Mouse (Mus musculus) hematopoietic multipotent progenitor cell, adult 10-12 weeks (in vitro differentiated cells): ENCODE results near the gene AC129217.1. TPM values are rescaled to one million over a fixed set of nuclear protein-coding genes. Genes with fewer than 3 reads are reported as not detected.

ENCODE experiments used
- polyA plus RNA-seq: library from polyadenylated mRNA; stranded (reverse); fragments of >175 nt; gene quantifications from 2 replicates; pipeline ENCODE4 v1.2.3, GENCODE M21; 2012; ENCODE audit warnings: low replicate concordance

Gene AC129217.1
- polyA plus RNA-seq, 1 experiment: 71.4 TPM

Other genes with a start within 250 kb of the AC129217.1 start
- gene Slc22a8, start 238.5 kb upstream of the AC129217.1 start, polyA plus RNA-seq: not detected in 2 replicates
- not detected in 2 replicates for gene Slc22a6, start 211.7 kb upstream of the AC129217.1 start, polyA plus RNA-seq
- gene Chrm1, start 166.0 kb upstream of the AC129217.1 start, polyA plus RNA-seq: not detected in 2 replicates
- gene Slc3a2, start 106.4 kb upstream of the AC129217.1 start, polyA plus RNA-seq: 87.6 and 107 TPM in 2 replicates
- 14.1 and 19.6 TPM in 2 replicates for gene Wdr74, start 93.9 kb upstream of the AC129217.1 start, polyA plus RNA-seq
- 0.47 TPM in 1 of 2 replicates, not detected in the other for gene 1700092M07Rik, start 89.1 kb upstream of the AC129217.1 start, polyA plus RNA-seq
- gene Stx5a, start 88.4 kb upstream of the AC129217.1 start, polyA plus RNA-seq: 33.5 and 37.6 TPM in 2 replicates
- 85.7 and 111 TPM in 2 replicates for gene Nxf1, start 72.7 kb upstream of the AC129217.1 start, polyA plus RNA-seq
- 40.2 and 65.2 TPM in 2 replicates for gene Tmem223, start 58.8 kb upstream of the AC129217.1 start, polyA plus RNA-seq
- gene Tmem179b, start 55.3 kb upstream of the AC129217.1 start, polyA plus RNA-seq: 27.4 and 93.5 TPM in 2 replicates
- gene Taf6l, start 43.4 kb upstream of the AC129217.1 start, polyA plus RNA-seq: 18.5 and 32.1 TPM in 2 replicates
- gene Polr2g, start 31.2 kb upstream of the AC129217.1 start, polyA plus RNA-seq: 6.5 and 12.8 TPM in 2 replicates
- 1.5 and 2.5 TPM in 2 replicates for gene Zbtb3, start 27.2 kb upstream of the AC129217.1 start, polyA plus RNA-seq
- 6.1 and 6.4 TPM in 2 replicates for gene Ttc9c, start 10.4 kb upstream of the AC129217.1 start, polyA plus RNA-seq
- 83.1 and 207 TPM in 2 replicates for gene Hnrnpul2, start 9.8 kb upstream of the AC129217.1 start, polyA plus RNA-seq
- gene Bscl2, start 7.7 kb downstream of the AC129217.1 start, polyA plus RNA-seq: 65.8 and 85.4 TPM in 2 replicates
- gene Gng3, start 9.4 kb downstream of the AC129217.1 start, polyA plus RNA-seq: 0.07 and 0.16 TPM in 2 replicates
- 0.12 TPM in 1 of 2 replicates, not detected in the other for gene Lrrn4cl, start 21.0 kb downstream of the AC129217.1 start, polyA plus RNA-seq
- 106 and 169 TPM in 2 replicates for gene Ubxn1, start 41.7 kb downstream of the AC129217.1 start, polyA plus RNA-seq
- 39.7 and 52.0 TPM in 2 replicates for gene Uqcc3, start 51.1 kb downstream of the AC129217.1 start, polyA plus RNA-seq
- gene Lbhd1, start 54.0 kb downstream of the AC129217.1 start, polyA plus RNA-seq: 0.17 and 0.48 TPM in 2 replicates
- not detected in 2 replicates for gene Gm49403, start 54.2 kb downstream of the AC129217.1 start, polyA plus RNA-seq
- gene 1810009A15Rik, start 59.1 kb downstream of the AC129217.1 start, polyA plus RNA-seq: 10.0 and 58.5 TPM in 2 replicates
- 5.1 TPM in 1 of 2 replicates, not detected in the other for gene Gm49416, start 59.2 kb downstream of the AC129217.1 start, polyA plus RNA-seq
- gene Ints5, start 63.2 kb downstream of the AC129217.1 start, polyA plus RNA-seq: 30.0 and 30.8 TPM in 2 replicates
- 45.2 and 49.2 TPM in 2 replicates for gene Ganab, start 68.3 kb downstream of the AC129217.1 start, polyA plus RNA-seq
- gene B3gat3, start 90.6 kb downstream of the AC129217.1 start, polyA plus RNA-seq: 169 and 181 TPM in 2 replicates
- gene Rom1, start 99.6 kb downstream of the AC129217.1 start, polyA plus RNA-seq: 13.0 and 33.9 TPM in 2 replicates
- gene Eml3, start 99.8 kb downstream of the AC129217.1 start, polyA plus RNA-seq: 90.5 and 184 TPM in 2 replicates
- 55.2 and 56.3 TPM in 2 replicates for gene Mta2, start 112.1 kb downstream of the AC129217.1 start, polyA plus RNA-seq
- gene Tut1, start 124.1 kb downstream of the AC129217.1 start, polyA plus RNA-seq: 33.0 and 33.4 TPM in 2 replicates
- 21.6 and 58.7 TPM in 2 replicates for gene Eef1g, start 137.3 kb downstream of the AC129217.1 start, polyA plus RNA-seq
- gene Ahnak, start 159.5 kb downstream of the AC129217.1 start, polyA plus RNA-seq: 112 and 248 TPM in 2 replicates